In genomic region chr4:133665118-133665517, GRCm38 (mm10) we compare ENCODE assay signal across 11 mouse cellular contexts. TPM values are rescaled to one million over a fixed set of nuclear protein-coding genes. Genes with fewer than 3 reads are reported as not detected.
A peak's percentile ranks its signal among the peaks of the same experiment; 100 is the strongest.
DNase-seq lines count a peak whose midpoint lies in the region; ATAC-seq lines count a peak whose summit lies in the region.
"Had no signal": no experiment of that assay in that cellular context is flagged by ENCODE, and none has a peak within 500 bp of the region (broad histone marks: within the 10 kb centered on the region; RNA-seq: fewer than 3 reads in every experiment).

No protein-coding gene starts in this region.

- no peaks in the 10 kb centered on the region for H3K9me3 ChIP-seq in limb, embryonic 11.5 days (ENCODE audit: control insufficient read depth, low read length)
- no peaks in the 10 kb centered on the region for H3K9me3 ChIP-seq in stomach, embryonic 16.5 days (replicated peaks; ENCODE audit: control insufficient read depth, low read length)
- H3K9me3 ChIP-seq: heart, embryonic 15.5 days; liver, embryonic 15.5 days had no signal

- H3K4me3 ChIP-seq in limb, embryonic 11.5 days (ENCODE audit: low read depth, low read length): no peak overlapping the region
- H3K4me3 ChIP-seq in stomach, embryonic 16.5 days (replicated peaks; ENCODE audit: low read length): no peak overlapping the region
- H3K4me3 ChIP-seq: heart, embryonic 15.5 days; liver, embryonic 15.5 days had no signal

- ATAC-seq in limb, embryonic 11.5 days (ENCODE audit: insufficient number of reproducible peaks, low FRiP score, low TSS enrichment, low read depth): no peak
- ATAC-seq in stomach, embryonic 16.5 days (ENCODE audit: insufficient read depth, low FRiP score): no peak
- ATAC-seq: Patski had no signal

- H3K9ac ChIP-seq in limb, embryonic 11.5 days (ENCODE audit: low read length): peak overlapping the region; percentile 30; the same call in 1 of the 2 replicates
- no peak overlapping the region; the same call in 1 of the 2 replicates for H3K9ac ChIP-seq in stomach, embryonic 16.5 days (ENCODE audit: low read length)
- H3K9ac ChIP-seq: heart, embryonic 15.5 days; liver, embryonic 15.5 days had no signal

- no peaks in the 10 kb centered on the region for H3K27me3 ChIP-seq in limb, embryonic 11.5 days (ENCODE audit: control insufficient read depth, insufficient read depth, low read length)
- no peaks in the 10 kb centered on the region for H3K27me3 ChIP-seq in stomach, embryonic 16.5 days (ENCODE audit: control insufficient read depth, insufficient read depth, low read length)
- H3K27me3 ChIP-seq: heart, embryonic 15.5 days; liver, embryonic 15.5 days; Patski had no signal

- no peaks in the 10 kb centered on the region; the same call in 1 of the 2 replicates for H3K36me3 ChIP-seq in limb, embryonic 11.5 days (ENCODE audit: control insufficient read depth, insufficient read depth, low read length)
- no peaks in the 10 kb centered on the region for H3K36me3 ChIP-seq in stomach, embryonic 16.5 days (ENCODE audit: control insufficient read depth, insufficient read depth, low read length)

- 71% methylated on average over 11 of the region's 11 CpGs for WGBS in limb, embryonic 11.5 days
- 42% methylated on average over 11 of the region's 11 CpGs for WGBS in stomach, embryonic 16.5 days

- H3K27ac ChIP-seq in limb, embryonic 11.5 days (replicated peaks; ENCODE audit: low read depth, low read length): peak overlapping the region; percentile 59; the same call in 1 of the 2 replicates
- H3K27ac ChIP-seq in stomach, embryonic 16.5 days (ENCODE audit: low read length): 0 out of 2 replicates have a peak overlapping the region, but pooled peaks have one; percentile 18
- H3K27ac ChIP-seq: heart, embryonic 15.5 days had no signal

- DNase-seq in cerebellum, postnatal 10 days: peak; percentile 75 to 83
- DNase-seq in cerebellum, adult 18-20 months: no peak
- peak; percentile 69 to 72 for DNase-seq in right cerebral cortex, postnatal 10 days (ENCODE audit: low spot score in 2 of 2)
- DNase-seq in right cerebral cortex, adult 2 months (ENCODE audit: low spot score in 2 of 2): no peak
- DNase-seq in limb, embryonic 11.5 days (ENCODE audit: low spot score): no peak
- DNase-seq in adrenal gland, postnatal 25 days: no peak
- no peak for DNase-seq in kidney, adult 8-10 months

- H3K4me2 ChIP-seq in limb, embryonic 11.5 days (ENCODE audit: low read depth, severe bottlenecking): no peak overlapping the region
- no peak overlapping the region for H3K4me2 ChIP-seq in stomach, embryonic 16.5 days (ENCODE audit: low read depth, low read length)
- H3K4me2 ChIP-seq: heart, embryonic 15.5 days; liver, embryonic 15.5 days had no signal

- peaks cover 20% of the 10 kb centered on the region for H3K4me1 ChIP-seq in limb, embryonic 11.5 days (ENCODE audit: control insufficient read depth, insufficient read depth, low read length)
- peaks cover 30% of the 10 kb centered on the region for H3K4me1 ChIP-seq in stomach, embryonic 16.5 days (ENCODE audit: control insufficient read depth, insufficient read depth, low read length)

RNA-seq across cellular contexts. Expression of gene Pigv, which starts 7.3 kb away (rescaled TPM):
- polyA plus RNA-seq in limb, embryonic 11.5 days (2014; fragmentation: Nextera tagmentation; extraction: Ambion mirVana): 13.2 and 16.8 TPM in 2 replicates
- polyA plus RNA-seq in stomach, embryonic 16.5 days (2015; fragmentation: Nextera tagmentation; extraction: Ambion mirVana): 17.9 and 20.1 TPM in 2 replicates
- total RNA-seq in adrenal gland, postnatal 25 days (2021): 17.1 and 24.6 TPM in 2 replicates

RNA-seq across cellular contexts. Expression of gene Zdhhc18, which starts 15.2 kb away (rescaled TPM):
- 2.7 and 4.9 TPM in 2 replicates for polyA plus RNA-seq in limb, embryonic 11.5 days (2014; fragmentation: Nextera tagmentation; extraction: Ambion mirVana)
- polyA plus RNA-seq in stomach, embryonic 16.5 days (2015; fragmentation: Nextera tagmentation; extraction: Ambion mirVana): 2.0 and 3.4 TPM in 2 replicates
- 20.9 and 23.0 TPM in 2 replicates for total RNA-seq in adrenal gland, postnatal 25 days (2021)

Comparison
In these comparisons a context has a peak if more than half of its experiments do, and no peak if none do; other contexts are left out.
1. DNase-seq: peak in cerebellum, postnatal 10 days (2 of 2) and right cerebral cortex, postnatal 10 days (2 of 2); none in cerebellum, adult 18-20 months (0 of 2), right cerebral cortex, adult 2 months (0 of 2), limb, embryonic 11.5 days (single experiment), adrenal gland, postnatal 25 days (single experiment) and kidney, adult 8-10 months (0 of 2).